Mouse (Mus musculus): ENCODE data around the gene Bco2.

GRCm38 (mm10) chr9:50569599-50570525, 14.9 kb upstream of the Bco2 start:
- TF ChIP-seq CHD1 (IDR thresholded peaks at IDR 0.05; ENCODE audit: low read depth, low read length) (no peak), MAZ (IDR thresholded peaks at IDR 0.05; ENCODE audit: low read depth, low read length) (no peak), POLR2A (IDR thresholded peaks at IDR 0.05; ENCODE audit: control insufficient read depth in 1 of 2, insufficient read depth in 1 of 2, low read depth in 1 of 2, low read length in 2 of 2, poor library complexity in 1 of 2) (no peak), CTCF (IDR thresholded peaks at IDR 0.05 in 2 of 3, conservative IDR thresholded peaks at IDR 0.05 in 1 of 3; ENCODE audit: control insufficient read depth in 1 of 3, insufficient read depth in 1 of 3, low read depth in 2 of 3, low read length in 3 of 3, poor library complexity in 1 of 3, severe bottlenecking in 1 of 3) (no peak)

All from MEL (cell line).